Mouse (Mus musculus): ENCODE data around the gene Atp9a. TPM values are rescaled to one million over a fixed set of nuclear protein-coding genes. Genes with fewer than 3 reads are reported as not detected.

Atp9a gene
- polyA plus RNA-seq, 1 experiment from 2014 or later = 60.4 TPM

- Histone ChIP-seq H3K4me2 (no peak overlapping the region), H3K4me3 (no peak overlapping the region), H3K27ac (peak overlapping the region; percentile 69), H3K9ac (no peak overlapping the region), H3K4me1 (replicated peaks) (peaks cover 10% of the 10 kb centered on the region; the same call in 1 of the 2 replicates), H3K27me3 (no peaks in the 10 kb centered on the region), H3K36me3 (peaks cover 85% of the 10 kb centered on the region), H3K9me3 (no peaks in the 10 kb centered on the region)
- ATAC-seq (ENCODE audit: low FRiP score) = no peak
- WGBS = 20% methylated on average over 13 of the region's 13 CpGs
Observed at GRCm38 (mm10) chr2:168702266-168702665, 39.9 kb downstream of the Atp9a start.

- H3K27ac ChIP-seq = peak overlapping the region; percentile 55; the same call in 1 of the 2 replicates
Observed at GRCm38 (mm10) chr2:168695027-168695403, 47.2 kb downstream of the Atp9a start.

DNA sequence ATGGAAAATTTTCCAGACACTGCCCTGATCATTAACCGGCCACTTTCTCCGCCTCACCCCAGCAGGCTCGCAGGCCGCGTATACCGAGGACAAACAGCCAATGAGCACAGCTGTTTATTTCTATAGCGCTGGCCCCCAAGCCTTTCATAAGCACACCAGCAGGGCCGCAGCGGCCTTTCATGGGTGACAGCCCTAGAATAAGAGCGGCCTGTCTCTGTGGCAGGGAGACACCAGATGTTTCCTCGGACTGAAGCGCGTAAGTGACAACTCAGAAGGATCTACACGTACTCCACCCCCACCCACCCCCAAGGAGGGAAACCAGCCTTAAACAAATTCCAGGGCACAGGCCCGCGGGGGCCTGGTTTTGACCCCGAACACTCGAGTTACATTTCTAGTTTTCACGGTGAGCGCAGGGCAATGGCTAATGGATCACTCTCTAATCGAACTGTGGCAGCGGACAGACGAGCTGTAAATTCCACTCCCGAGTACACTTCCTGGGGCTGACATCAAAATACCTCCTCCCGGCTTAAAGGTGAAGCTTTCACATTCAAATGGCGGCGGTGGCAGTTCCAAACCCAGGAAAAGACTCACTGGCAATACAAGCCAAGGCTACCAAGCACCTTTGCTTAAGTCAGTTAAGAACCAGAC is 47.7 kb downstream of the Atp9a start:
- 4% methylated on average over 27 of the region's 27 CpGs for WGBS
- H3K9me3 ChIP-seq = no peaks in the 10 kb centered on the region
- H3K36me3 ChIP-seq = peaks cover 47% of the 10 kb centered on the region
- peak overlapping the region; percentile 55; the same call in 1 of the 2 replicates for H3K27ac ChIP-seq
- H3K4me2 ChIP-seq = peak overlapping the region; percentile 25
- no peaks in the 10 kb centered on the region for H3K27me3 ChIP-seq
- H3K4me3 ChIP-seq = no peak overlapping the region
- peak overlapping the region; percentile 24; the same call in 1 of the 2 replicates for H3K9ac ChIP-seq
- peak; percentile 8; the same call in 1 of the 2 replicates for ATAC-seq (ENCODE audit: low FRiP score)
- peaks cover 11% of the 10 kb centered on the region for H3K4me1 ChIP-seq (replicated peaks)

More at GRCm38 (mm10) chr2:168695027-168695403, 47.2 kb downstream of the Atp9a start:
- 82% methylated on average over 7 of the region's 7 CpGs for WGBS
- H3K4me2 ChIP-seq = no peak overlapping the region
- no peaks in the 10 kb centered on the region for H3K27me3 ChIP-seq
- no peak for ATAC-seq (ENCODE audit: low FRiP score)
- no peak overlapping the region for H3K9ac ChIP-seq
- peaks cover 50% of the 10 kb centered on the region for H3K36me3 ChIP-seq
- H3K4me3 ChIP-seq = no peak overlapping the region
- H3K4me1 ChIP-seq (replicated peaks) = peaks cover 11% of the 10 kb centered on the region
- no peaks in the 10 kb centered on the region for H3K9me3 ChIP-seq

DNA sequence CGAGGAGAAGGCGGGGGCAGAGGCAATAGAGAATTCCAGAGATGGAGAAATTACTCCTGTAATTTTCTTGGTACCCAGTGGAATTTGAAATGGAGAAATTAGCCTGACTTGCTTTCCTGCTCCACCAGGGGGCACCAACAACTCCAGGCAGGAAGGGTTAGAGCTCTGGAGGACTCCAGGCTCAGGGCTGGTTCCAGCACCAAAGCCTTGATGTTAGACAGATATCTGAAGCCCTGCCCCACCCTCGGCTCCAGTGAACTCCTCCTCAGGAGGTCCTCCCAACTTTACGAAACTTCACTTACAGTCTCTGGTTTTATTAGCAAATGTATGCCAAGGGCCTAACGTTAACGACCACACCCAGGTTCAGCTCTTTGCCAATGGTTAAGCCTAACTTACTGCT is 50.4 kb downstream of the Atp9a start:
- ATAC-seq (ENCODE audit: low FRiP score) = no peak
- H3K27ac ChIP-seq = no peak overlapping the region
- no peaks in the 10 kb centered on the region for H3K9me3 ChIP-seq
- peaks cover 44% of the 10 kb centered on the region for H3K36me3 ChIP-seq
- H3K27me3 ChIP-seq = no peaks in the 10 kb centered on the region
- no peak overlapping the region for H3K4me2 ChIP-seq
- no peak overlapping the region for H3K4me3 ChIP-seq
- 63% methylated on average over 6 of the region's 6 CpGs for WGBS
- no peak overlapping the region for H3K9ac ChIP-seq
- peaks cover 11% of the 10 kb centered on the region for H3K4me1 ChIP-seq (replicated peaks)

GRCm38 (mm10) chr2:168687326-168687725 is 54.9 kb downstream of the Atp9a start:
- ATAC-seq (ENCODE audit: low FRiP score) = no peak
- 78% methylated on average over 12 of the region's 12 CpGs for WGBS

GRCm38 (mm10) chr2:168685909-168686308 is 56.3 kb downstream of the Atp9a start:
- Histone ChIP-seq H3K9ac (no peak overlapping the region), H3K4me3 (no peak overlapping the region), H3K36me3 (peaks cover 67% of the 10 kb centered on the region), H3K27me3 (no peaks in the 10 kb centered on the region), H3K4me1 (replicated peaks) (peaks cover 11% of the 10 kb centered on the region; the same call in 1 of the 2 replicates), H3K4me2 (no peak overlapping the region), H3K9me3 (no peaks in the 10 kb centered on the region), H3K27ac (no peak overlapping the region)
- WGBS = 98% methylated on average over 9 of the region's 9 CpGs
- no peak for ATAC-seq (ENCODE audit: low FRiP score)

More at GRCm38 (mm10) chr2:168687326-168687725, 54.9 kb downstream of the Atp9a start:
- no peak overlapping the region for H3K4me3 ChIP-seq
- no peaks in the 10 kb centered on the region for H3K27me3 ChIP-seq
- H3K4me1 ChIP-seq (replicated peaks) = peaks cover 11% of the 10 kb centered on the region; the same call in 1 of the 2 replicates
- H3K9ac ChIP-seq = 0 out of 2 replicates have a peak overlapping the region, but pooled peaks have one; percentile 8
- no peak overlapping the region for H3K27ac ChIP-seq
- no peak overlapping the region for H3K4me2 ChIP-seq
- no peaks in the 10 kb centered on the region for H3K9me3 ChIP-seq
- H3K36me3 ChIP-seq = peaks cover 53% of the 10 kb centered on the region

GRCm38 (mm10) chr2:168684695-168685094 is 57.5 kb downstream of the Atp9a start:
- peaks cover 11% of the 10 kb centered on the region; the same call in 1 of the 2 replicates for H3K4me1 ChIP-seq (replicated peaks)
- no peak for ATAC-seq (ENCODE audit: low FRiP score)
- H3K4me3 ChIP-seq = no peak overlapping the region
- WGBS = 80% methylated on average over 3 of the region's 3 CpGs
- no peaks in the 10 kb centered on the region for H3K27me3 ChIP-seq
- H3K4me2 ChIP-seq = no peak overlapping the region
- H3K9ac ChIP-seq = no peak overlapping the region; the same call in 1 of the 2 replicates
- H3K36me3 ChIP-seq = peaks cover 62% of the 10 kb centered on the region
- peak overlapping the region; percentile 1 for H3K27ac ChIP-seq
- H3K9me3 ChIP-seq = no peaks in the 10 kb centered on the region

- Histone ChIP-seq H3K27me3 (no peaks in the 10 kb centered on the region), H3K9ac (no peak overlapping the region), H3K4me2 (no peak overlapping the region), H3K27ac (no peak overlapping the region), H3K36me3 (peaks cover 64% of the 10 kb centered on the region), H3K4me1 (replicated peaks) (peaks cover 22% of the 10 kb centered on the region), H3K4me3 (no peak overlapping the region), H3K9me3 (no peaks in the 10 kb centered on the region)
- 49% methylated on average over 15 of the region's 15 CpGs for WGBS
- no peak for ATAC-seq (ENCODE audit: low FRiP score)
Observed at GRCm38 (mm10) chr2:168683520-168684150, 58.6 kb downstream of the Atp9a start.

- no peaks in the 10 kb centered on the region for H3K9me3 ChIP-seq
- no peak for ATAC-seq (ENCODE audit: low FRiP score)
- no peaks in the 10 kb centered on the region for H3K27me3 ChIP-seq
- peaks cover 64% of the 10 kb centered on the region for H3K36me3 ChIP-seq
- WGBS = 84% methylated on average over 2 of the region's 2 CpGs
- H3K4me1 ChIP-seq (replicated peaks) = peaks cover 27% of the 10 kb centered on the region
- H3K9ac ChIP-seq = no peak overlapping the region
- H3K4me2 ChIP-seq = no peak overlapping the region
- H3K27ac ChIP-seq = no peak overlapping the region
- no peak overlapping the region for H3K4me3 ChIP-seq
Observed at GRCm38 (mm10) chr2:168682721-168683120, 59.5 kb downstream of the Atp9a start.

DNA sequence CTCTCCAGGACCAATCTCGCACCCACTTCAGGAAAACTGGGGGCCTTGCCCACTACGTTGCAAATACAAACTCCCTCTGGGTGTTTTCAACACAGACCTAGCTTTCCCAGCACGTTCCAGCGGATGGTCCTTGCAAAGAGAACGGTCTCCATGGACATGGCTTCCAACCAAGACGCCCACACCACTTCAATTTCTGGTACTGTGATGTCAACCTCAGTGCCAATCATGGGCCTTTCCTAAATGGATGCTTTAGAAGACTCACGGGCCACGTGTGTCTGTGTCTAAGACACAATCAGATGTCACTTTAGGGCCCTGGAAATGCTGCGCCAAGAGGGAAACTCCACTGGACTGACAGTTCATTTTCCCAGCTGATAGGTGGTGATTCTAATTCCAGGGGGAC is 60.7 kb downstream of the Atp9a start:
- H3K9ac ChIP-seq = no peak overlapping the region
- H3K4me2 ChIP-seq = no peak overlapping the region
- no peaks in the 10 kb centered on the region for H3K27me3 ChIP-seq
- no peak overlapping the region for H3K4me3 ChIP-seq
- 92% methylated on average over 9 of the region's 9 CpGs for WGBS
- peaks cover 37% of the 10 kb centered on the region for H3K4me1 ChIP-seq (replicated peaks)
- H3K9me3 ChIP-seq = no peaks in the 10 kb centered on the region
- no peak for ATAC-seq (ENCODE audit: low FRiP score)
- peaks cover 55% of the 10 kb centered on the region for H3K36me3 ChIP-seq
- H3K27ac ChIP-seq = no peak overlapping the region

- no peak overlapping the region for H3K9ac ChIP-seq
Observed at GRCm38 (mm10) chr2:168679381-168680199, 62.6 kb downstream of the Atp9a start.

More at GRCm38 (mm10) chr2:168679381-168680199, 62.6 kb downstream of the Atp9a start:
- peaks cover 35% of the 10 kb centered on the region for H3K4me1 ChIP-seq (replicated peaks)
- peaks cover 63% of the 10 kb centered on the region for H3K36me3 ChIP-seq
- peak overlapping the region; percentile 88 for H3K27ac ChIP-seq
- peak; percentile 56 for ATAC-seq (ENCODE audit: low FRiP score)
- H3K4me2 ChIP-seq = no peak overlapping the region
- H3K4me3 ChIP-seq = no peak overlapping the region
- 37% methylated on average over 19 of the region's 19 CpGs for WGBS
- no peaks in the 10 kb centered on the region for H3K27me3 ChIP-seq
- 0 out of 2 replicates have a peak, but pooled peaks cover 1% of the 10 kb centered on the region for H3K9me3 ChIP-seq
